Mouse (Mus musculus) ES-E14 (cell line): ENCODE data around the gene Gcc2. TPM values are rescaled to one million over a fixed set of nuclear protein-coding genes. Genes with fewer than 3 reads are reported as not detected.

Experiments used
- DNase-seq: peaks from one replicate; pipeline ENCODE4 v3.0.0-alpha.2; 2013; ENCODE audit warnings: low read depth, low spot score
- H3K27ac ChIP-seq: 2 replicates; pipeline ENCODE4 v1.5.1; 2012; ENCODE audit warnings: low read depth, mild to moderate bottlenecking, low read length, moderate library complexity, mixed read lengths; ENCODE audit not compliant: poor library complexity, insufficient read depth, severe bottlenecking
- H3K36me3 ChIP-seq: 2 replicates; pipeline ENCODE4 v1.6.1; 2012; ENCODE audit warnings: mild to moderate bottlenecking, low read length, moderate library complexity, mixed read lengths; ENCODE audit not compliant: control insufficient read depth, poor library complexity, insufficient read depth, severe bottlenecking
- H3K4me1 ChIP-seq, 2 experiments: fragments of 150-350 bp in 1 of 2; sonication (generic) in 1 of 2; 2 replicates each; pipeline ENCODE4 v1.6.1; 2012; ENCODE audit warnings: low read length in 2 of 2, mild to moderate bottlenecking in 1 of 2, mixed read lengths in 1 of 2; ENCODE audit not compliant: control insufficient read depth in 2 of 2, insufficient read depth in 2 of 2, poor library complexity in 1 of 2
- H3K4me3 ChIP-seq, 2 experiments: fragments of 150-350 bp in 1 of 2; sonication (generic) in 1 of 2; 2 replicates each; pipeline ENCODE4 v1.5.1; 2012; ENCODE audit warnings: low read length in 2 of 2, low read depth in 1 of 2, mild to moderate bottlenecking in 1 of 2, mixed read lengths in 1 of 2; ENCODE audit not compliant: insufficient read depth in 1 of 2, poor library complexity in 1 of 2, severe bottlenecking in 1 of 2
- H3K9ac ChIP-seq: 2 replicates; pipeline ENCODE4 v1.6.1; 2012; ENCODE audit warnings: low read depth, mild to moderate bottlenecking, low read length, mixed read lengths; ENCODE audit not compliant: poor library complexity, insufficient read depth, severe bottlenecking
- H3K9me3 ChIP-seq: fragments of 150-350 bp; sonication (generic); 2 replicates; pipeline ENCODE4 v1.6.1; 2012; ENCODE audit warnings: low read depth, mild to moderate bottlenecking, low read length; ENCODE audit not compliant: control insufficient read depth, insufficient read depth
- CHD2 ChIP-seq: IDR thresholded peaks from 2 replicates; pipeline ENCODE4 v1.6.1; 2014; ENCODE audit warnings: mild to moderate bottlenecking, low read depth, low read length, inconsistent platforms
- HCFC1 ChIP-seq: IDR thresholded peaks from 2 replicates; pipeline ENCODE4 v1.6.1; 2012; ENCODE audit warnings: low read length, inconsistent platforms, borderline replicate concordance; ENCODE audit not compliant: insufficient read depth
- MAFK ChIP-seq: IDR thresholded peaks from 2 replicates; pipeline ENCODE4 v1.6.1; 2014; ENCODE audit warnings: mild to moderate bottlenecking, low read depth, low read length, inconsistent platforms; ENCODE audit not compliant: insufficient read depth
- ZC3H11A ChIP-seq: IDR thresholded peaks from 2 replicates; pipeline ENCODE4 v1.6.1; 2012; ENCODE audit warnings: low read depth, mild to moderate bottlenecking, inconsistent platforms, low read length, borderline replicate concordance
- ZNF384 ChIP-seq: IDR thresholded peaks from 2 replicates; pipeline ENCODE4 v1.6.1; 2012; ENCODE audit warnings: low read depth, low read length, inconsistent platforms
- in situ Hi-C, 2 experiments: fragments of 600-800 bp; cut with MboI; formaldehyde crosslinking; loops; one replicate each; pipeline ENCODE4 v1.15.1; 2025; ENCODE audit warnings: low sequenced_read_pairs in 2 of 2, inconsistent platforms in 1 of 2; ENCODE audit not compliant: unreplicated experiment in 2 of 2
- total RNA-seq: library from RNA; depleted of rRNA; stranded (reverse); fragments of 300-350 nt; gene quantifications from 2 replicates; pipeline ENCODE4 v1.2.3, GENCODE M21; 2012

Gene Gcc2
- total RNA-seq, 1 experiment: 19.6 TPM

DNA sequence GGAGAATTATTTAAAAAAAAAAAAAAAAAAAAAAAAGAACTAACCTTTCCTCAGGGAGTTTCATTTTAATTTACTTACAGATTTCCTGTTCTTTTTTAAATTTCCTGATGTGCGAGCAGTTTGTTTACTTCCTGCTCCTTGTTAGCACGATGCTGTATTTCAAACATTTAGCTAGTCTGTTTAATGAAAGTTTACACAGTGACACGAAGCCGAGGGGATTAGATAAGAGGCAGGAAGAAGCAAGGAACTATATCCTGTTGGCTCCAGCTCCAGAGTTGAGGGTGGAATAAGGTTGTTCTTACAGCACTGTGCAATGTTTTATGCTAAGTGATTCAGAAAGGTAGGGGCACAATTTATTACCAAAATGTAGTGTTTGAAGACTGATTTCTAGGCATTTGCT lies 657 bp downstream of the Gcc2 start:
- no peak overlapping the region for H3K27ac ChIP-seq
- peak overlapping the region; percentile 75; the same call in 1 of the 2 replicates for H3K9ac ChIP-seq

DNA sequence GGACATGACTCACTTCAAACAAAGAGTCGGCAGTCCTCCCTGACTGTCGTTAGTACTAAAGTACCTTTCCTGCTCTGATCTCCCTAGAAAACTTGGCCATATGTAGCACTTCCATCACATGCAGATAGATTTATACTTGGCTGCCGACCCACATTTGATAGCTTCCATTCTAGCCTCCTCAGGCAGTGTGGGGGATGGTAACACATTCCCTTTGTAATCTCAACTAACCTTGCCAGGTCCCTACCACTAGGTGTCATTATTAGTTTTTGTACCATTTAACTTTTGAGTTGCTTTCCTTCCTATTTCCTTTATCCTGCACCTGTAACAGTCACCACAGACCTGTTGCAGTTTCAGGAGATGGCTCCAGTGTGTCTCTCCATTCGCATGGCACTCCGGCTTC lies 3.2 kb downstream of the Gcc2 start:
- Histone ChIP-seq H3K9ac (no peak overlapping the region), H3K9me3 (no peaks in the 10 kb centered on the region), H3K4me3 (no peak overlapping the region), H3K27ac (no peak overlapping the region), H3K4me1 (0 out of 4 replicates have a peak, but pooled peaks cover 0 to 4% of the 10 kb centered on the region in 2 experiments), H3K36me3 (no peaks in the 10 kb centered on the region; the same call in 1 of the 2 replicates)
- in situ Hi-C loops: no loop called here
- no peak for DNase-seq
- TF ChIP-seq MAFK: no peak
- no peak for TF ChIP-seq CHD2
- no peak for TF ChIP-seq HCFC1
- TF ChIP-seq ZC3H11A: no peak
- no peak for TF ChIP-seq ZNF384

More for the DNA sequence above, 657 bp downstream of the Gcc2 start:
- DNase-seq: no peak
- Histone ChIP-seq H3K9me3 (no peaks in the 10 kb centered on the region), H3K36me3 (no peaks in the 10 kb centered on the region), H3K4me3 (peak overlapping the region; percentile 81 to 89), H3K4me1 (0 out of 4 replicates have a peak, but pooled peaks cover 0 to 4% of the 10 kb centered on the region in 2 experiments)
- no peak; the same call in 1 of the 2 replicates for TF ChIP-seq ZNF384
- in situ Hi-C loops: no loop called here

DNA sequence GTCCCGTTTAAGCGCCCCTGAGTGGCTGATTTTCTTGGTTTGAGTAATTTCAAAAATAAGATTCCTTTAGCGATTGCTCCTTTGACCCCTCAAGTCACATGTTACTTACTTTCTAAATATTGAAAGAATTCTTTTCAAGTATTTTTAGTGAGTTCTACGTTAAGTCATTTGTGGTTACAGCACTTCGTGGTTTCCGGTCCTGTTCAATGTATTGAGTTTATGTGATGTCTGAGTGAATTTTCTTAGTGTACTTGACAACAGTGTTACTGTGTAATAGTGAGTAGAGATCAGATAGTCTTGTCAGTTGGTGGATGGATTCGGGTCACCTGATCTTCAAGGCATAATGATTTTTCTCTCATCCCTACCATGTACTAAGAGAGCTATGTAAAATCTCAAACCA lies 26.9 kb downstream of the Gcc2 start:
- peaks cover 9% of the 10 kb centered on the region for H3K36me3 ChIP-seq
- no peak overlapping the region for H3K9ac ChIP-seq
- in situ Hi-C loops: no loop called here
- H3K9me3 ChIP-seq: no peaks in the 10 kb centered on the region
- no peaks in the 10 kb centered on the region for H3K4me1 ChIP-seq
- DNase-seq: no peak
- no peak for TF ChIP-seq MAFK
- TF ChIP-seq ZC3H11A: no peak
- TF ChIP-seq ZNF384: no peak
- no peak for TF ChIP-seq CHD2
- TF ChIP-seq HCFC1: no peak
- no peak overlapping the region for H3K27ac ChIP-seq
- no peak overlapping the region for H3K4me3 ChIP-seq

DNA sequence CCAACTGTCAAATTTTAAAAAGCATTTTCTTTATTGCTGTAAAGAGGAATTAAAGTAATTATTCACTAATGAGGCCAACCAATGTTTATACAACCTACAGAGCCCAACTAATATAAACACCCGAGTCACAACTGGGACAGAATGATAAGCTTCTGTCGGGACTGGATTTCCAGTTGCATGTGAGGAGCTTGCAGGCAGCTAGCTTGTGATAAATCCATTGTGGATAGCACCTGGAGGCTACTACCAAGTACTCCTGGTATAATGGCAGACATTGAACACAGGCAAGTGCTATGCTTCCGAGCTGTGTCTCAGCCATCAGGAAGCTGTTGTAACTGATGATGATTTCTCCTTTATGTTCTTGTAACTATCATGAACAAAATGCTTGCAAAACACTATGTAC lies 35.4 kb downstream of the Gcc2 start:
- H3K9me3 ChIP-seq: no peaks in the 10 kb centered on the region
- H3K27ac ChIP-seq: no peak overlapping the region
- in situ Hi-C loops: no loop called here
- no peak for TF ChIP-seq ZC3H11A
- TF ChIP-seq ZNF384: no peak
- TF ChIP-seq HCFC1: no peak
- no peak for TF ChIP-seq MAFK
- TF ChIP-seq CHD2: no peak
- H3K4me3 ChIP-seq: no peak overlapping the region
- no peak for DNase-seq
- no peaks in the 10 kb centered on the region for H3K4me1 ChIP-seq
- no peak overlapping the region for H3K9ac ChIP-seq
- peaks cover 25% of the 10 kb centered on the region for H3K36me3 ChIP-seq

DNA sequence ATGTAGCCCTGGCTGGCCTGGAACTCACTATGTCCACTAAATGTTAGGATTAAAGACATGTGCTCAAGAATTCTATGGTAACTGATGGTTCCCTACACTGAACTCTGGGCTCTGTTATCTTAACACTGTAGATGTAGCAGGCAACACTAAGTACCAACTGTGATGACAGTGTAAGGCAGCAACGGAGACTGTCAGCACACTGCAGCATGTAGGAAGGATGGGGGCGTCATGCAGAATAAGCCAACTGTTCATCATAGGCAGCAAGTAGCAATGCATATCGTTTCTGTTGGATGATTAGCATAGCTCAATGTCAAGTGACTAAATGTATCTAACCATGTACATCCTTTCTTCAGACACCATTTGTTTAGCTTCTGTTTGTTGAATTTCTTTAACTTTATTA lies 38.9 kb downstream of the Gcc2 start:
- Histone ChIP-seq H3K9ac (no peak overlapping the region), H3K36me3 (peaks cover 28% of the 10 kb centered on the region), H3K27ac (no peak overlapping the region), H3K4me3 (no peak overlapping the region), H3K9me3 (no peaks in the 10 kb centered on the region), H3K4me1 (no peaks in the 10 kb centered on the region)
- in situ Hi-C loops: no loop called here
- TF ChIP-seq MAFK (no peak), HCFC1 (no peak), ZC3H11A (no peak), ZNF384 (no peak), CHD2 (no peak)
- no peak for DNase-seq
